Mouse (Mus musculus) left cerebral cortex, postnatal 4 days (tissue): ENCODE data around the gene Bud23. TPM values are rescaled to one million over a fixed set of nuclear protein-coding genes. Genes with fewer than 3 reads are reported as not detected.
A peak's percentile ranks its signal among the peaks of the same experiment; 100 is the strongest.

Experiments used
- DNase-seq: peaks from one replicate; pipeline ENCODE4 v3.0.0-alpha.2; 2022
- intact Hi-C: fragments of 180-260 bp; cut with DNase I; formaldehyde crosslinking; loops from one replicate; pipeline ENCODE4 v1.15.1; 2025
- total RNA-seq, 2 experiments: library from RNA; stranded (reverse); gene quantifications; 2 replicates each; pipeline ENCODE4 v1.2.3; 2021

Bud23 gene
- total RNA-seq, 2 experiments from 2014 or later, result 51.7 to 52.1 TPM

DNA sequence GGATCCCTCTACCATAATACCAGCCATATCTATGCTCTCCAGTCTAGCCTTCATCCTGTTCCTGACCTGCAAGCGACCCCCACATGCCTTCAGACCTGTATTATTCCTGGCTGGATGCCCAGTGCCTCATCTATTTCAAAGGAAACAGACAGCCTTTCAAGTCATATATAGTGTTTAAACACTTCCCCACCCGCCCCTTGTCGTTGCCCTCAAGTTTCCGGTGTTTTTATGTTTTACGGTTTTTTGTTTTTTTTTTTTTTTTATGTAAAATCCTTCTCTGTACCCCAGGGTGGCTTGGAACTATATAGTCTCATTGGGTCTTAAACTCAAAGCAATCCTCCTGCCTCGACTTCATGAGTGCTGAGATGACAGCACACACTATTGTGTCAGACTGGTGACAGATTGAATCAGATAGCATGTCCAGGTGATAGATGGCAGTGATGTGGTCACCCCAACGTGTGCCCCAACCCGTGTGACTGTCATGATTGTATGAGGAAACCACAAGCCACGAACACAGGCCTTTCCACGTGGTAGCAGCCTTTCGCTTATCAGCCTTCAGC is 40.0 kb downstream of the Bud23 start:
- no peak for DNase-seq
- intact Hi-C loops, result no loop called here

DNA sequence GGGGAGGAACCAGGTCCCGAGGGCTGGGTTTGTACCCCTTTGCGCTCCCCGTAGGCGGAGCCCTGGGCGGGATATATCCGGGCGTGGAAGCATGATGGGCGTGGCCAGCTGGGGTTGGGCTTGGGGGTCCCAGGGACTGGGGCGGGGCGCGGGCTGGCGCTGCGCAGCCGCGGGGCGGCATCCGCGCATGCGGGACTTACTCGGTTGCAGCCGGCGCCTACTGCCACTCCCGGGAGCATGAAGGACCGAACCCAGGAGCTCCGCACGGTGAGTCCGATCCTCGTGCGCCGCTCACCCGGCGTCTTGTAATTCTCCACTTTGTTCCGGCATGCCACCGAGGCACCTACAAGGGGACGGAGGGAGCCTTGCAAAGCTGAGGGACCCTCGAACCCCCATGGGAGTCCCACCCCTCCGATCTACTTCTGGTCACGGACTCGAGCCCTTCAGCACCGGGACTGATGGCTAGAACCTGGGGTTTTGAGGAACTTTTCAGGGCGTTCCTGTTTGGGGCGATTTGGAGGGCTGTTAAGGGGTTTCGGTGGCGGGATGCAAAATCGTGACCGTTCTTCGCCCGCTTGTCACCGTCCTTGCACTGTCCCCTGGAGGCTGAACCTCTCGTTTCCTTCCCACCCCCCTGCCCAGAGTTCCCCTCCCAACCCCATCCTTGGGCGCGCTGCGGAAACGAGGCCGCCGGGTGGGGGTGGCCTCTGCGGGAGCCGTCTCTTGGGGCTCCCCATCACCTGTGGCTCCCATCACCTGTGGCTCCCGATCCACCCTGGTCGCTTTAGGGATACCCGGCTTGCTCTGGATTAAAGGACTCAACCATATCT is 41.2 kb downstream of the Bud23 start, which contains the start of gene Stx1a:
Gene Stx1a (plus strand): TSS at position 139 of the 830 bp plus-strand sequence.
- peak; percentile 90 for DNase-seq
- intact Hi-C loops, result no loop called here

DNA sequence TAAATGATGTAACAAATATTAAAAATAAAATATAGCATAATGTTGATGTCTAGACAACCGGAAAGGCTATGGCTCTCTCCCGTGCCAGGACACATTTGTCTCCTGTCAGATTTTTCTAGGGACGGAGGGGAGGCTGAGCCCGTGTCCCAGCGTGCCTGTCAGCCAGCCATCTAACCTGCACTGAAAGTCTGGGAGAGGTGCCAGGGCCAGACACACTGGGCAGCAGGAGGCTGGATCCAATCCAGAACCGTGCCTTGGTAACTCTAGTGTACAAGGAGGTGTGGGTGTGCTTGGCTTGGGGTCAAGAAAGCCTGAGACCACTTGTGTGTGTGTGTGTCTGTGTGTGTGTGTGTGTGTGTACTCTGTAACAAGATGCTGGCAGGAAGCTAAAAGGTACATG is 42.9 kb downstream of the Bud23 start:
- DNase-seq, result peak; percentile 97
- intact Hi-C loops, result no loop called here

DNA sequence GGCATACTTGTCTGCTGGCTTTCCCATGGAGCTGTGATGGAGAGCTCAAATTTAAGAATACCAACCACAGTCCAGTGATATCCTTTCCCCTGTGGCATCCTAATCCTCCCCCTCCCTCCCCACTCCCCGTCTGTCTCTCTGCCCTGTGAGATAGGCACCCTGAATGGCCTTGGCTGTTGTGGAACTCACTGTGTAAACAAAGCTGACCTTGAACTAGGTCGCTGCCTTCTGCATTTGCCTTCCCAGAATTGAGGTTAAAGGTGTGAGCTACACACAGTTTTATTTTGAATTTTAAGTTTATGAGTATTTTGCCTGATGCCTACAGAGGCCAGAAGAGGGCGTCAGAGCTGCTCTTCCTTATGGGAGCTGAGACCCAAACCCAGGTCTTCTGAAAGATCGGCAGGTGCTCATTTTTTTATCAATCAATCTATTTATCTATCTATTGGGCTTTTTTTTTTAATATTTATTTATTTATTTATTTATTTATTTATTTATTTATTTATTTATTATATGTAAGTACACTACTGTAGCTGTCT is 48.5 kb downstream of the Bud23 start:
- no peak for DNase-seq
- intact Hi-C loops, result loop anchor here (5.0 to 10.0 kb wide), 2 partner anchors 159 to 176 kb away; no protein-coding TSS in a partner anchor

DNA sequence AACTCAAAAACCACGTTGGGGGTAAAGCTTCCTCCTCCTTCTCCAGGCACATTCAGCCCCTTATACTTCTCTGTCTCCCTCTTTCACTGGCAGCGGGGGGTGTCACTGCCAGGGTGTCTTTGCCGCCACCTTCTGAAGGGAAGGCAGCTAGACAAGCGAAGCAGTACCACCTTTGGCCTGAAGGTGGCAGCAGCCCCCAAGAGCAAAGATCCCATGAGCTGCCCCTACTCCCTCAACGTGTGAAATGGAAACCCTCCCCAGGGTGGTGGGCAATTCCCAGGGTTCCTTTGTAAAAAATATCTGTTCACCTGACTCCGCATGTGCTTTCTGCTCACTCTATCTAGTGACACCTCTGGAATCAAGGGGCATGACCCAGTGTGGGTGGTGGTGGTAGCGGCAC is 49.3 kb downstream of the Bud23 start:
- intact Hi-C loops, result loop anchor here (5.0 to 10.0 kb wide), 2 partner anchors 159 to 177 kb away; no protein-coding TSS in a partner anchor
- peak; percentile 88 for DNase-seq

DNA sequence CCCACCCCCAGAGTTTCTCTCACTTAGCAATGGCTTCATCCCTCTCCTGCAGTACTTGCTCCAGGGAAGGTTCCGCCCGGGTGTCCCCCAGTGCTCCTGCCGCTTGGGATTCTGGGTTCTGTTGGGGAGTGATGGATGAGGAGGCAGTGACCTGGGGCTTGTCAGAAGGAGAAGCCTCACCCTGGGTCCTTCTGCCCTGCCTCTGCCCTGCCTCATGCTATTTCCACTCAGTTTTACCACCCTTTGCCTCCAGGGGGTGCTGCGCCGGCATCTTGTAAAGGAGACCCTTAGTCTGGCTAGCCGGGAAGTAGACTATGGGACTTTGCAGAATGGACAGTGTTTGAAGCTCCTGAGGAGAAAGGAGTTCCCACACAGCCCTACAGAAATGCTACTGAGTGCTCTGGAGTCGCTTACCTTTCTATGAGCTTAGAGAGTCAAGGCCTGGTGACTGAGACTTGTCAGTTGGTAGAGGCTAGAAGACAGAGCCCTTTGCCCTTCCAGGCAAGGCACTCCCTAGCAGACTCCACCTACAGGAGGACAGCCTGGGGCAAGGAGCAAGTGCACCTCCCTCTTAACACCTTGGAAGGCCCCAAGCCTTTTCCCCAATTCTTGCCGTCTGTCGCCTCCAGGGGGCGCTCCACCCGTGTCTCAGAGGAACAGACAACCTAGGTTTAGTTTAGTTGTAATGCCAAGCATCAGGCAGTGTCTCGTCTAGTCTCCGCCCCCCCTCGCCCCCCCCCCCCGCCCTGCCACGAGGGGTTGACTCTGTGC is 51.9 kb downstream of the Bud23 start:
- DNase-seq, result peak; percentile 84
- intact Hi-C loops, result loop anchor here (10.0 kb wide), 1 partner anchor 162 kb away; no protein-coding TSS in a partner anchor

DNA sequence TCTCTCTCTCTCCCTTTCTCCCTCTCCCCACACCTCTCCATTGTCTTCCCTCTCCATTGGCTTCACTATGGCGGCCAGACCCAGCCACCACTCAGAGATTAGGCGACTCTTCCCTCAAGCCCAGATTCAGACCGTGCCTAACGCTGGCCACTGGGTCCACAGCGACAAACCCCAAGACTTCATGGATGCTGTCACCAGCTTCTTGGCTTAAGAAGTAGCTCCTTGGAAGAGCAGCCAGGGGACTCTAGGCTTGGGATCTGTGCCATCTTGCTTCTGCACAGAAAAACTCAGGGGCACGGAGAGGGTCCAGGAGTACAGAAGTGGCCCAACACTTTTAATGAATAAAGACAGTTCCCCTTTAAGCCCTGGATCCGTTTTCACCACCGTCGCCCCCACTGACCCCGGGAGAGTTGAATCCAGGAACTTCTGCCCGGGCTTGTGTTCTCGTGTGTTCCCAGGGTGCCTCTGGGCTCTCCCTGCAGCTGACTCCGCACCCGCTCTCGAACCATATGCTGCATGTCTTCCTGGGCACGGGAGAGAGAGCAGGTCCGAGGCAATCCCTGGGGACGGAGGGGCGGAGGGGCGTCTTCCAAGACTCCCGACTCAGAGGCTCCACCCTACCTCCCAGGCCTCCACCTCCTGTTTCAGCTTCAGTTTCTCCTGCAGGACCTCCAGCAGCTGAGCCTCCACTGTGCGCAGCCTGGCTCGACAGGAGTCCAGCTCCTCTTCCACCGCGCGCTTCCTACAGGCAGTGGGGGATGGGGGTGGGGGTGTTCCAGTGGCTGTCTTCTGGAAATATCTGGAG is 52.7 kb downstream of the Bud23 start:
- DNase-seq, result peak; percentile 61
- intact Hi-C loops, result loop anchor here (10.0 kb wide), 1 partner anchor 163 kb away; no protein-coding TSS in a partner anchor

DNA sequence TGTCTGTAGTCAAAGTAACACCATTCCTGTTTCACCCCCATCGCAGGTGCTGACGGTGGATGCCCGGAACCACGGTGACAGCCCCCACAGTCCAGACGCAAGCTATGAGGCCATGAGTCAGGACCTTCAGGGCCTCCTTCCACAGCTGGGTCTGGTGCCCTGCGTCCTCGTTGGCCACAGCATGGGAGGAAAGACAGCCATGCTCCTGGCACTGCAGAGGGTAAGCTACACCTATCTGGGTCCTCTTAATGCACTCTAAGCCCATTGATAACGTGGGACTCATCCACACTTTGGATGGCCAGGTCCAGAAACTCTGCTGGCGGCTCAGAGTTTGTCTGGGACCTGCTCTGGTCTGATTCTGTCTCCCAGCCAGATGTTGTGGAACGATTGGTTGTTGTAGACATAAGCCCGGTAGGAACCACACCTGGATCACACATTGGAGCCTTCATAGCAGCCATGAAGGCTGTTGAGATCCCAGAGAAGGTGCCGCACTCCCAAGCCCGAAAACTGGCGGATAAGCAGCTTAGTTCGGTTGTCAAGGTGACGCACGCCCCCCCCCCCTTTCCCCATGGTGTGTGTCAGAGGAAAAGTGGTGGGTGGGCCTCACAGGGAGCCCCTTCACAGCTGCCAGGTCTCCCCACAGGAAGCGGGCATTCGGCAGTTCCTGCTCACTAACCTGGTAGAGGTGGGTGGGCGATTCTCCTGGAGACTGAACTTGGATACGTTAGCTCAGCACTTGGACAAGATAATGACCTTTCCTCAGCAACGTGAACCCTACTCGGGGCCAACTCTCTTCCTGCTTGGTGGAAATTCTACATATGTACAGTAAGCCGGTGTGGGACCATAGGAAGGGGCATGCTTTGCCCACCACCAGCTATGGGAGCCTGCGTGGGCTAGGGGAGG is 53.7 kb downstream of the Bud23 start:
- intact Hi-C loops, result loop anchor here (10.0 kb wide), 1 partner anchor 164 kb away; no protein-coding TSS in a partner anchor
- no peak for DNase-seq

DNA sequence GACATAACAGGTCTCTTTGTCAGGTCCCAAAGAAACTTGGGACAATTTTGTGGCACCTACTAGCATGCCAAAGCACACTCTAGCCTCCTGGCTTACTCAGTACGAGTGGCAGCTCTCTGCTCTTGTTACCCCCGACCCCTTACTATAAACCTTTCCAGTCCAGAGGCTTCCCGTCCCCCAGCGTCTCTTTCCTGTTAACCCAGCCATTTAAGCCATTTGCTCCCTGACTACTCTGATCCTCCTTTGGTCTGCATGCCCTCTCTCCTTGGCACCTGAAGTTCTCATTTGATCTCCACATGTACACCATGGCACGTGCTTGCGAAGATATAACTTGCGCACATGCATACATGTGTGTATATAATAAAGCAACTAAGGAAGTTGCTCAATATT is 54.4 kb downstream of the Bud23 start:
- intact Hi-C loops, result loop anchor here (10.0 kb wide), 1 partner anchor 164 kb away; no protein-coding TSS in a partner anchor
- DNase-seq, result no peak

DNA sequence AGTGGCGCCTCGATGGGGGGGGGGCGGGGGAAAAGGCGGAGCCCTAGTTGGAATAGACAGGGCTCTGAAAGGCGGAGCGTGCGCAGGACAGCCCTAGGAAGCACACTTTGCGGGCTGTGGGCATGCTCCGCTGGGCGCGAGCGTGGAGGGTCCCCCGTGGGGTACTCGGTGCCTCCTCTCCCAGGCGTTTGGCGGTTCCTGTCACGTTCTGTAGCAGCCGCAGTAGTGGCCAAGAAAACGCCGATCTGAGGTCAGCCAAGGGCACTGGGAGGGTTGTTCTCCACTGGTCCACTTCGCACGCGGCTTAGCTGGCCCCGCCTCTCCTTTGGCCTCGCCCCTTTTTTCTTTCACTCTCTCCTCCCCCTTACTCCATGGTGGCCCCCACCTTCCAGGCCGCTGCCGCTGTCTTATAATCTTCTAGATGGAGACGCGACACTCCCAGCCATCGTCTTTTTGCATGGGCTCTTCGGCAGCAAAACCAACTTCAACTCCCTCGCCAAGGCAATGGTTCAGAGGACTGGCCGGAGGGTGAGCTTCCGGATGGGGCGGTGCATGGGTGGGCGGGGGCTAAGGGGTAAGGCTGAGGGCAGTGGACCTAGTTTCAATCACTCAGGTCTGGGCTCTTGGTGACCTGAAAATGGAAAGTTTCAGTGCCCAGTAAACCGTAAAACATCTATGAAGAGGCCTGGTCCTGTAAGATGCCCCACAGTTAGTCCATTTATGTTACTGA is 55.0 kb downstream of the Bud23 start:
- peak; percentile 81 for DNase-seq
- intact Hi-C loops, result loop anchor here (10.0 kb wide), 1 partner anchor 165 kb away; no protein-coding TSS in a partner anchor

DNA sequence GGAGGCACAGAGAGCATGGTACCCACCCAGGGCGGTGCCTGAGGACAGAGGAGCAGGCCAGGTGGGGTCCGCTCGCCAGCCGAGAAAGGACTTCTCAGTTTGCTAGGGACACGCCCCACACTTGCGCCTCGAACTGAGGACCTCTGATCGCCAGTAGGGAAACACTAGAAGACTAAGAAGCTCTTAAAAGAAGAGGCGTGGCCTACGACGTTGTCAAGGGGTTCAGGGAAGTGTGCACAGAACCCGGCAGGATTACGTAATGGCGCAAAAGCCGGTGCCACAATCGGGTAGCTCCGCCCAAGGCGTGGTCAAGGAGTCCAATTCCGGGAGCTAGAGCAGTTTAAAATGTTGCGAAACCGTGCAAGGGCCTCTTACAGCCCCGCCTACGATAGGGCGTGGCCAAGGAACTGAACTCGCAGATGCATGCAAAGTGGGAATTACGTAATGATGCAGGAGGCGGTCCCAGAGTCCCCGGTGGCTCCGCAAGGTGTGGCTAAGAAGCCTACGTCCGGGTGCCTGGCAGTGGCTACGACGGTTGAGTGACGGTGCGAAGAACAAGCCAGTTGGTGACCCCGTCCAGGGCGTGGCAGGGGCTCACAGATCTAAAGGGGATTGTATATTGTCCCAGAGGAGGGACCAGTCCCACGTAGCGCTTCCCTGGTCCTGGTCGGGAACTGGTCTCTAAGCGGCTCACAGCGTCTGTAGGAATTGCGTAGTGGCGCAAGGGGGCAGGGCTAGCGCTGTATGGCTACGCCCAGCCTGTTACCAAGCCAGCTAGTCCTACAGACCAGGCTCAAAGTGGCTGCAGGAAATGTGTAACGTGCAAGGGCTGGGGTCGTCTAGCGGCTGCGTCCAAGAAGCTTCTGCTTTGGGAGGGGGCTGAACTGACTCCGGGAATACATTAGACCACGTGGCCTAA is 55.8 kb downstream of the Bud23 start, which contains the start of gene Abhd11:
Gene Abhd11 (plus strand): TSS at position 482 of the 919 bp plus-strand sequence.
- peak; percentile 98 for DNase-seq
- intact Hi-C loops, result no loop called here

DNA sequence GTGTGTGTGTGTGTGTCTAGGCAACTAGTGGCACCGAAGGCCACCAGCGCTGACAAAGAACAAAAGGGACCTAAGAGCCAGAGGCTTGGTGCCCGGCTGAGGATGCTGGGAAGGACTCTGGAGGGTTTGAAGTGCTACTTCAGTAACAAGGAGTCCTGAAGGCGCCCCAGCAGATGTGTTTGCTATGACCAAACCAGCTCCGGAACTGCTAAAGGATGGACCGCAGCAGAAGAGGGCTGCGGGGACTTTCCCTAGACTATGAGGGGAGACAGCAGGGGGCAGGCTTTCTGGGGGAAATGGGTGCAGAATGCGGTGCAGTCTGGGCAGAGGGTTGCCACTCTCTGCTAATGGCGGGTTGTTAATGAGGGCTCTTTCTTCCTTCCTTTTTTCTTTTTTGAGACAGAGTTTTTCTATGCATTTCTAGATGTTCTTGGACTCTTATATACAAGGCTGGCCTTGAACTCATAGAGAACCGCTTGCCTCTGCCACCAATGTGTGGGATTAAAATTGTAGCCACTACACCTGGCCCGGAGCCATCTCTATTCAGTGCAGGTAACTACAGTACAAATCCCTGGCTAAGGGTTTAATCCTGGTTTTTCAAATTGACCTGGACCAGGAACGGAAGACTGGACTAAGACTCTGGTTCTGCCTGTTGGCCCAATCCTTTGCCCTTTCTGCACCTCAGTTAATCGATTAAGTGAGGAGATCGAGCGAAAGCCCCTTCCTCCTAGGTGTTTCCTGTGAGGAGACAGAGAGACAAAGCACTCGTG is 56.8 kb downstream of the Bud23 start:
- DNase-seq, result peak; percentile 42

More for the DNA sequence above, 56.8 kb downstream of the Bud23 start:
- intact Hi-C loops, result no loop called here
